Mouse (Mus musculus) neural tube, embryonic 15.5 days (tissue): ENCODE data around the gene Prr19. TPM values are rescaled to one million over a fixed set of nuclear protein-coding genes. Genes with fewer than 3 reads are reported as not detected.

Experiments
- ATAC-seq: fragments of 200-750 bp; cut with Nextera tagmentation; 2 replicates; pipeline ENCODE4 v1.8.0; 2017; ENCODE audit warnings: mild to moderate bottlenecking, moderate TSS enrichment, moderate library complexity; ENCODE audit not compliant: low FRiP score
- H3K27ac ChIP-seq: fragments of 300-500 bp; sonication (generic); replicated peaks from 2 replicates; pipeline ENCODE4 v1.5.1; 2015; ENCODE audit warnings: mild to moderate bottlenecking, inconsistent platforms
- H3K27me3 ChIP-seq: fragments of 300-500 bp; sonication (generic); replicated peaks from 2 replicates; pipeline ENCODE4 v1.6.1; 2015; ENCODE audit warnings: inconsistent platforms
- H3K36me3 ChIP-seq: fragments of 300-500 bp; sonication (generic); 2 replicates; pipeline ENCODE4 v1.6.1; 2015; ENCODE audit warnings: inconsistent platforms
- H3K4me1 ChIP-seq: fragments of 300-500 bp; sonication (generic); 2 replicates; pipeline ENCODE4 v1.6.1; 2015; ENCODE audit warnings: inconsistent platforms
- H3K4me2 ChIP-seq: fragments of 300-500 bp; sonication (generic); 2 replicates; pipeline ENCODE4 v1.6.1; 2015; ENCODE audit warnings: inconsistent platforms, mild to moderate bottlenecking, moderate library complexity
- H3K4me3 ChIP-seq: fragments of 300-500 bp; sonication (generic); replicated peaks from 2 replicates; pipeline ENCODE4 v1.5.1; 2015; ENCODE audit warnings: mild to moderate bottlenecking, inconsistent platforms
- H3K9ac ChIP-seq: fragments of 300-500 bp; sonication (generic); replicated peaks from 2 replicates; pipeline ENCODE4 v1.6.1; 2015; ENCODE audit warnings: mild to moderate bottlenecking, inconsistent platforms
- H3K9me3 ChIP-seq: fragments of 300-500 bp; sonication (generic); replicated peaks from 2 replicates; pipeline ENCODE4 v1.6.1; 2016; ENCODE audit warnings: inconsistent platforms
- WGBS: fragments of 180-500 bp; shearing (Covaris S2); methylation state at CpG from one replicate; pipeline ENCODE4 v1.1.7; 2015; ENCODE audit warnings: mixed read lengths; 5-methylcytosine and 5-hydroxymethylcytosine counted together
- polyA plus RNA-seq: library from polyadenylated mRNA; unstranded; fragments of >200 nt; fragmentation: Nextera tagmentation; extraction: Ambion mirVana; gene quantifications from 2 replicates; pipeline ENCODE4 v1.2.1, GENCODE M21; 2015

The Prr19 gene
- polyA plus RNA-seq, 1 experiment from 2014 or later = 3.5 TPM

- Histone ChIP-seq H3K4me2 (peak overlapping the region; percentile 66), H3K36me3 (peaks cover 42% of the 10 kb centered on the region), H3K4me1 (peaks cover 39% of the 10 kb centered on the region), H3K9ac (peak overlapping the region; percentile 84), H3K27me3 (no peaks in the 10 kb centered on the region), H3K9me3 (no peaks in the 10 kb centered on the region), H3K27ac (peak overlapping the region; percentile 98), H3K4me3 (peak overlapping the region; percentile 79)
- ATAC-seq = peak; percentile 48
- 2% methylated on average over 21 of the region's 21 CpGs for WGBS
Observed at GRCm38 (mm10) chr7:25296945-25297453, 4.2 kb upstream of the Prr19 start.

GRCm38 (mm10) chr7:25297454-25298325 lies 3.5 kb upstream of the Prr19 start, which contains the start of gene Pafah1b3:
Gene Pafah1b3 (minus strand): TSS chr7:25297986.
- Histone ChIP-seq H3K4me1 (peaks cover 39% of the 10 kb centered on the region), H3K4me2 (peak within 1 kb of the TSS; percentile 66), H3K4me3 (peak within 1 kb of the TSS; percentile 79), H3K36me3 (peaks cover 35% of the 10 kb centered on the region), H3K27ac (peak within 1 kb of the TSS; percentile 98), H3K9ac (peak within 1 kb of the TSS; percentile 84), H3K9me3 (no peaks in the 10 kb centered on the region), H3K27me3 (no peaks in the 10 kb centered on the region)
- ATAC-seq = peak; percentile 93
- WGBS = under 1% methylated on average over 50 of the region's 52 CpGs

GRCm38 (mm10) chr7:25303003-25303684 lies 1.9 kb downstream of the Prr19 start:
- no peak overlapping the region for H3K27ac ChIP-seq
- peaks cover 33% of the 10 kb centered on the region for H3K4me1 ChIP-seq
- no peak overlapping the region for H3K4me3 ChIP-seq
- 74% methylated on average over 9 of the region's 9 CpGs for whole genome bisulfite sequencing
- no peaks in the 10 kb centered on the region for H3K36me3 ChIP-seq
- no peak overlapping the region for H3K9ac ChIP-seq
- no peak for ATAC-seq
- H3K4me2 ChIP-seq = no peak overlapping the region
- H3K9me3 ChIP-seq = no peaks in the 10 kb centered on the region
- H3K27me3 ChIP-seq = 0 out of 2 replicates have a peak, but pooled peaks cover 8% of the 10 kb centered on the region

- 80% methylated on average over 3 of the region's 3 CpGs for WGBS
- peaks cover 28% of the 10 kb centered on the region for H3K4me1 ChIP-seq
- H3K4me2 ChIP-seq = no peak overlapping the region
- H3K27ac ChIP-seq = no peak overlapping the region
- no peaks in the 10 kb centered on the region for H3K9me3 ChIP-seq
- H3K9ac ChIP-seq = no peak overlapping the region
- H3K27me3 ChIP-seq = 0 out of 2 replicates have a peak, but pooled peaks cover 10% of the 10 kb centered on the region
- no peak overlapping the region for H3K4me3 ChIP-seq
- ATAC-seq = no peak
- 0 out of 2 replicates have a peak, but pooled peaks cover 1% of the 10 kb centered on the region for H3K36me3 ChIP-seq
Observed at GRCm38 (mm10) chr7:25303685-25304006, 2.4 kb downstream of the Prr19 start.

- peak overlapping the region; percentile 90 for H3K27ac ChIP-seq
- H3K9me3 ChIP-seq = no peaks in the 10 kb centered on the region
- peak overlapping the region; percentile 89 for H3K4me2 ChIP-seq
- WGBS = 0% methylated on average over 2 of the region's 2 CpGs
- H3K9ac ChIP-seq = peak overlapping the region; percentile 93
- ATAC-seq = peak; percentile 10; the same call in 1 of the 2 replicates
- 0 out of 2 replicates have a peak, but pooled peaks cover 11% of the 10 kb centered on the region for H3K36me3 ChIP-seq
- peak overlapping the region; percentile 86 for H3K4me3 ChIP-seq
- peaks cover 26% of the 10 kb centered on the region for H3K4me1 ChIP-seq
- H3K27me3 ChIP-seq = 0 out of 2 replicates have a peak, but pooled peaks cover 13% of the 10 kb centered on the region
Observed at GRCm38 (mm10) chr7:25305481-25305880, 4.3 kb downstream of the Prr19 start.

GRCm38 (mm10) chr7:25305956-25306613 lies 4.9 kb downstream of the Prr19 start, which contains the start of gene Tmem145:
Gene Tmem145 (plus strand): TSS chr7:25306106.
- under 1% methylated on average over 39 of the region's 47 CpGs for WGBS
- Histone ChIP-seq H3K27ac (peak within 1 kb of the TSS; percentile 90), H3K9ac (peak within 1 kb of the TSS; percentile 93), H3K4me2 (peak within 1 kb of the TSS; percentile 89), H3K4me1 (peaks cover 26% of the 10 kb centered on the region), H3K36me3 (0 out of 2 replicates have a peak, but pooled peaks cover 11% of the 10 kb centered on the region), H3K4me3 (peak within 1 kb of the TSS; percentile 86), H3K27me3 (peaks cover 17% of the 10 kb centered on the region), H3K9me3 (no peaks in the 10 kb centered on the region)
- peak; percentile 76 for ATAC-seq

- 48% methylated on average over 2 of the region's 2 CpGs for WGBS
- peaks cover 22% of the 10 kb centered on the region for H3K27me3 ChIP-seq
- H3K27ac ChIP-seq = peak overlapping the region; percentile 90
- peaks cover 14% of the 10 kb centered on the region; the same call in 1 of the 2 replicates for H3K36me3 ChIP-seq
- peak overlapping the region; percentile 93 for H3K9ac ChIP-seq
- peaks cover 23% of the 10 kb centered on the region for H3K4me1 ChIP-seq
- H3K4me2 ChIP-seq = peak overlapping the region; percentile 89
- H3K4me3 ChIP-seq = peak overlapping the region; percentile 86
- no peaks in the 10 kb centered on the region for H3K9me3 ChIP-seq
- peak; percentile 18 for ATAC-seq
Observed at GRCm38 (mm10) chr7:25306614-25306996, 5.4 kb downstream of the Prr19 start.

GRCm38 (mm10) chr7:25308702-25309318 lies 7.6 kb downstream of the Prr19 start:
- Histone ChIP-seq H3K4me1 (peaks cover 23% of the 10 kb centered on the region), H3K9ac (no peak overlapping the region), H3K4me2 (no peak overlapping the region), H3K4me3 (no peak overlapping the region), H3K36me3 (peaks cover 21% of the 10 kb centered on the region; the same call in 1 of the 2 replicates), H3K27me3 (peaks cover 44% of the 10 kb centered on the region), H3K9me3 (no peaks in the 10 kb centered on the region), H3K27ac (no peak overlapping the region)
- WGBS = 68% methylated on average over 17 of the region's 17 CpGs
- ATAC-seq = no peak

- H3K4me2 ChIP-seq = no peak overlapping the region
Observed at GRCm38 (mm10) chr7:25309425-25309824, 8.2 kb downstream of the Prr19 start.

GRCm38 (mm10) chr7:25311193-25311592 lies 10.0 kb downstream of the Prr19 start:
- no peak for ATAC-seq
- no peaks in the 10 kb centered on the region for H3K9me3 ChIP-seq
- H3K27me3 ChIP-seq = peaks cover 53% of the 10 kb centered on the region
- no peak overlapping the region for H3K9ac ChIP-seq
- no peak overlapping the region for H3K27ac ChIP-seq
- peaks cover 30% of the 10 kb centered on the region for H3K4me1 ChIP-seq
- peaks cover 21% of the 10 kb centered on the region; the same call in 1 of the 2 replicates for H3K36me3 ChIP-seq
- no peak overlapping the region for H3K4me2 ChIP-seq
- WGBS = 80% methylated on average over 11 of the region's 11 CpGs
- no peak overlapping the region for H3K4me3 ChIP-seq

More at GRCm38 (mm10) chr7:25309425-25309824, 8.2 kb downstream of the Prr19 start:
- no peak overlapping the region for H3K9ac ChIP-seq
- peaks cover 21% of the 10 kb centered on the region; the same call in 1 of the 2 replicates for H3K36me3 ChIP-seq
- H3K27me3 ChIP-seq = peaks cover 50% of the 10 kb centered on the region
- ATAC-seq = no peak
- H3K4me1 ChIP-seq = peaks cover 23% of the 10 kb centered on the region
- 90% methylated on average over 9 of the region's 9 CpGs for WGBS
- H3K27ac ChIP-seq = no peak overlapping the region
- no peak overlapping the region for H3K4me3 ChIP-seq
- H3K9me3 ChIP-seq = no peaks in the 10 kb centered on the region
